Mouse (Mus musculus): Measurements from ENCODE around the gene Mki67.

DNA sequence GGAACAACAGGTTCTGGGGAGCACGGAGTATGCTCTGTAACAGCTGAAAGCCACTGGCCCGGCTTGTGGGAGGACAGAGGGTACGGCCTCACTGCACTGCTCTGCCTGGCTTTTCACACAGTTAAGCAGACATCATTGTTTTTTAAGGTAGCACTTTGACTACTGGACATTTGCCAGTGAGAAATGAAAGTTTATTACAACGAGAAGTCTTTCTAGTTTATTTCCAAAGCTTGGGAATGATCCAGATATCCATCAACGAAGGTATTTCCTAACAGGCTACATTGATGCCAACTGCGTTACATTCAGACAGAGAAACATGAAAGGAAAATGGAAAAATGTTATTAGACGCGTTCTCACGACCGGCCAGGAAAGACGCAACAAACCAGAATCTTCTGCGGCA, 11.9 kb upstream of the Mki67 start:
- TF ChIP-seq CTCF (conservative IDR thresholded peaks at IDR 0.05 in 1 of 2, IDR thresholded peaks at IDR 0.05 in 1 of 2; ENCODE audit: low read depth in 2 of 2, low read length in 2 of 2) = no peak
- TF ChIP-seq NELFE (IDR thresholded peaks at IDR 0.05; ENCODE audit: low read depth, low read length) = no peak
- TF ChIP-seq POLR2A (IDR thresholded peaks at IDR 0.05; ENCODE audit: low read depth, low read length) = no peak
- TF ChIP-seq E2F4 (IDR thresholded peaks at IDR 0.05; ENCODE audit: insufficient replicate concordance, low read depth, low read length) = no peak

Data from CH12.LX (cell line).